Mouse (Mus musculus): ENCODE measurements around the gene Ftsj1. TPM values are rescaled to one million over a fixed set of nuclear protein-coding genes. Genes with fewer than 3 reads are reported as not detected.

Gene Ftsj1
- total and polyA plus RNA-seq, 3 experiments, result 51.8 to 124 TPM; not detected in 1

DNA sequence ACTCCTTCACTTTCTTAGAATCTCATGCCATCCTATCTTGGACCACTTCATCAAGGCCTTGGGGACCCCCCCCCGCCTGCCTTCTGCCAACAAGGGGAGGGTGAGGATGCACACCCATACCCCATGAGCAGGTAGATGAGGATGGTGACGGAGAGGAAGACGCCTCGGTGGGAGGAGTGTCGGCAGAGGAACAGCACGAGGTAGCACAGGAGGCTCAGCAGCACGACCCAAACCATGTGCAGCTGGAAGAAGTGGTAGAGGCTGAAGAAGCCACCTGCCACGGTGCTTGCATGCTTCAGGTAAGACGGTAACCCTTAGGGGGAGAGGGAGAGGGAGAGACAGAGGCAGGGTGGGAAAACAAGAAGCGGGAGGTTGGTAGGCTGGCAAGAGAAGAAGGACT is 48.1 kb downstream of the Ftsj1 start:
- H3K9ac ChIP-seq (ENCODE audit: control insufficient read depth, low read depth, low read length, poor library complexity, severe bottlenecking), result no peak overlapping the region

DNA sequence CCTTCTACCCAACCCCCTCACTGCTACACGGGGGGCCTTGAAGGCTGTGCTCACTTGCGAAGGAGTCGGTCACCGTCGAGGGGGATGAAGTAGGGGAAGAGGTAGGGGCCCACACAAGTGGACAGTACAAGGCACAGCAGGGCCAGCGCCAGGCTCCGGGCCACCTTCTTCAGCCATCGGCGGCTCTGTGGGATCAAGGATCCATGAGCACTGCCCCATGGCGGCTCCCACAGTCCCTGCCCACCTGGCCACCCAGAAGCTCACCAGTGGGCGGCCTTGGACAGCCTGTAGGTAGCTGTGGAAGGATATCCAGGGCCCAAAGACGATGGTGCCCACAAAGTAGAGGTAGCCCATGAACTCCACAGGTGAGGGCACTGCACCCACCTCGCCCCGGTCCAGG is 49.1 kb downstream of the Ftsj1 start:
- H3K9me3 ChIP-seq (replicated peaks; ENCODE audit: insufficient read depth, low read length), result no peaks in the 10 kb centered on the region
- H3K4me1 ChIP-seq (ENCODE audit: control insufficient read depth in 1 of 2, insufficient read depth in 2 of 2, low read length in 2 of 2), result peaks cover 4 to 10% of the 10 kb centered on the region in 2 experiments
- no peak for DNase-seq (ENCODE audit: low read depth, low spot score)
- H3K27ac ChIP-seq (ENCODE audit: control insufficient read depth, low read depth, low read length), result no peak overlapping the region
- TF ChIP-seq ZNF384 (IDR thresholded peaks at IDR 0.05; ENCODE audit: low read depth, low read length) (no peak), NELFE (IDR thresholded peaks at IDR 0.05; ENCODE audit: low read depth, low read length) (no peak), ELF1 (IDR thresholded peaks at IDR 0.05; ENCODE audit: low read depth, low read length) (no peak), MYB (IDR thresholded peaks at IDR 0.05; ENCODE audit: low read depth, low read length) (no peak), USF1 (IDR thresholded peaks at IDR 0.05; ENCODE audit: low read depth, low read length) (no peak), CHD2 (IDR thresholded peaks at IDR 0.05; ENCODE audit: low read length) (no peak), NRF1 (IDR thresholded peaks at IDR 0.05; ENCODE audit: insufficient read depth, low read depth, low read length, poor library complexity, severe bottlenecking) (no peak), ETS1 (IDR thresholded peaks at IDR 0.05; ENCODE audit: low read depth, low read length) (no peak), CHD1 (IDR thresholded peaks at IDR 0.05; ENCODE audit: low read depth, low read length) (no peak), RAD21 (IDR thresholded peaks at IDR 0.05; ENCODE audit: low read depth, low read length) (no peak), POLR2A (IDR thresholded peaks at IDR 0.05; ENCODE audit: control insufficient read depth in 1 of 2, insufficient read depth in 1 of 2, low read depth in 1 of 2, low read length in 2 of 2, poor library complexity in 1 of 2) (no peak), POLR2AphosphoS2 (IDR thresholded peaks at IDR 0.05; ENCODE audit: low read length) (no peak), UBTF (IDR thresholded peaks at IDR 0.05; ENCODE audit: borderline replicate concordance, insufficient read depth, low read depth, low read length) (no peak)
- H3K4me3 ChIP-seq (ENCODE audit: control insufficient read depth in 1 of 2, insufficient read depth in 1 of 2, low read depth in 2 of 2, low read length in 2 of 2), result no peak overlapping the region
- no peaks in the 10 kb centered on the region for H3K79me2 ChIP-seq (ENCODE audit: control insufficient read depth, insufficient read depth, low read length, poor library complexity)
- H3K27me3 ChIP-seq (ENCODE audit: control insufficient read depth in 1 of 2, insufficient read depth in 2 of 2, low read length in 2 of 2), result no peaks in the 10 kb centered on the region
- H3K9ac ChIP-seq (ENCODE audit: control insufficient read depth, low read depth, low read length, poor library complexity, severe bottlenecking), result no peak overlapping the region
- peaks cover 0 to 8% of the 10 kb centered on the region in 2 experiments; a peak in 2 of 4 replicates for H3K36me3 ChIP-seq (ENCODE audit: control insufficient read depth in 1 of 2, insufficient read depth in 2 of 2, low read length in 2 of 2)

More for the DNA sequence above, 48.1 kb downstream of the Ftsj1 start:
- peaks cover 0 to 8% of the 10 kb centered on the region in 2 experiments; a peak in 2 of 4 replicates for H3K36me3 ChIP-seq (ENCODE audit: control insufficient read depth in 1 of 2, insufficient read depth in 2 of 2, low read length in 2 of 2)
- no peak overlapping the region for H3K27ac ChIP-seq (ENCODE audit: control insufficient read depth, low read depth, low read length)
- DNase-seq (ENCODE audit: low read depth, low spot score), result no peak
- H3K9me3 ChIP-seq (replicated peaks; ENCODE audit: insufficient read depth, low read length), result no peaks in the 10 kb centered on the region
- H3K4me3 ChIP-seq (ENCODE audit: control insufficient read depth in 1 of 2, insufficient read depth in 1 of 2, low read depth in 2 of 2, low read length in 2 of 2), result no peak overlapping the region
- peaks cover 4 to 10% of the 10 kb centered on the region in 2 experiments for H3K4me1 ChIP-seq (ENCODE audit: control insufficient read depth in 1 of 2, insufficient read depth in 2 of 2, low read length in 2 of 2)
- no peak for TF ChIP-seq CHD2 (IDR thresholded peaks at IDR 0.05; ENCODE audit: low read length)
- no peak for TF ChIP-seq MXI1 (IDR thresholded peaks at IDR 0.05; ENCODE audit: low read depth, low read length)
- no peak for TF ChIP-seq JUND (IDR thresholded peaks at IDR 0.05; ENCODE audit: low read depth, low read length)
- TF ChIP-seq BHLHE40 (IDR thresholded peaks at IDR 0.05; ENCODE audit: borderline replicate concordance, low read depth, low read length), result no peak
- no peak for TF ChIP-seq RCOR1 (IDR thresholded peaks at IDR 0.05; ENCODE audit: low read depth, low read length)
- no peak for TF ChIP-seq KAT2A (conservative IDR thresholded peaks at IDR 0.05; ENCODE audit: low read depth, low read length)
- no peak for TF ChIP-seq MEF2A (IDR thresholded peaks at IDR 0.05; ENCODE audit: extremely low read depth, insufficient replicate concordance, low read depth, low read length, poor library complexity, severe bottlenecking)
- TF ChIP-seq TCF12 (IDR thresholded peaks at IDR 0.05; ENCODE audit: low read depth, low read length), result no peak
- TF ChIP-seq ELF1 (IDR thresholded peaks at IDR 0.05; ENCODE audit: low read depth, low read length), result no peak
- TF ChIP-seq MAFK (IDR thresholded peaks at IDR 0.05; ENCODE audit: borderline replicate concordance, low read depth, low read length), result no peak
- TF ChIP-seq TBP (IDR thresholded peaks at IDR 0.05; ENCODE audit: low read depth, low read length), result no peak
- no peak for TF ChIP-seq SMC3 (IDR thresholded peaks at IDR 0.05; ENCODE audit: low read depth, low read length)
- no peak for TF ChIP-seq GATA1 (IDR thresholded peaks at IDR 0.05; ENCODE audit: low read depth, low read length)
- TF ChIP-seq CTCF (IDR thresholded peaks at IDR 0.05 in 2 of 3, conservative IDR thresholded peaks at IDR 0.05 in 1 of 3; ENCODE audit: control insufficient read depth in 1 of 3, insufficient read depth in 1 of 3, low read depth in 2 of 3, low read length in 3 of 3, poor library complexity in 1 of 3, severe bottlenecking in 1 of 3), result no peak
- TF ChIP-seq MYC (IDR thresholded peaks at IDR 0.05; ENCODE audit: low read depth, low read length), result no peak
- no peak for TF ChIP-seq NELFE (IDR thresholded peaks at IDR 0.05; ENCODE audit: low read depth, low read length)
- H3K27me3 ChIP-seq (ENCODE audit: control insufficient read depth in 1 of 2, insufficient read depth in 2 of 2, low read length in 2 of 2), result no peaks in the 10 kb centered on the region
- H3K79me2 ChIP-seq (ENCODE audit: control insufficient read depth, insufficient read depth, low read length, poor library complexity), result no peaks in the 10 kb centered on the region
